Mouse (Mus musculus) cerebellum, adult 2 months (tissue): ENCODE results near the gene Enpp1.

Experiments used
- CTCF ChIP-seq: fragments of 200-500 bp; IDR thresholded peaks from 2 replicates; pipeline ENCODE4 v1.5.1; 2011; ENCODE audit warnings: low read depth, mild to moderate bottlenecking, control low read depth, low read length, moderate library complexity, borderline replicate concordance; ENCODE audit not compliant: insufficient read depth
- POLR2A ChIP-seq: fragments of 200-500 bp; IDR thresholded peaks from 2 replicates; pipeline ENCODE4 v1.6.1; 2011; ENCODE audit warnings: low read length, control low read depth, borderline replicate concordance; ENCODE audit not compliant: insufficient read depth

- TF ChIP-seq POLR2A: no peak
- no peak for TF ChIP-seq CTCF
Observed at GRCm38 (mm10) chr10:24642796-24643580, 69.0 kb downstream of the Enpp1 start.
